Mouse (Mus musculus): Measurements from ENCODE around the gene Cept1.

DNA sequence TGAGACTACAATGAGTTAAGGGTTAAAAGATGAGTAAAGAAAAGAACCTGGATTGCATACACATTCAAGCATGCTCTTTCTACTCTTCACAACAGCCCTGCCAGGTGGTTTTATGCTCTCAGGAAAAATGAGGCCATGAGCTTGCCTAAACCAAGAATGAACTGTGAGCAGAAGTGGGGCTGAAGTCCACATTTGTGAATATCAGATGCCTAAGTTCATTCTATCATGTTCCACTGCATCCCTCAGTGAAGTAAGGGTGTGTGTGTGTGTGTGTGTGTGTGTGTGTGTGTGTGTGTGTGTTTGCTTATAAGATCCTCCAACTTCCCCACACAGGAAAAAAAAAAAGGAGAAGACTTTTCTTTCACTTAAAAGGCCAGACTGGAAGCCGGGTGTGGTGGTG is 70.7 kb downstream of the Cept1 start:
- TF ChIP-seq CTCF (IDR thresholded peaks at IDR 0.05; ENCODE audit: borderline replicate concordance, extremely low read depth, insufficient read depth, insufficient read length) (no peak), POLR2A (IDR thresholded peaks at IDR 0.05; ENCODE audit: borderline replicate concordance, extremely low read depth, insufficient read depth, insufficient read length, poor library complexity, severe bottlenecking) (no peak)

Data from brain, embryonic 14.5 days (tissue).